Mouse (Mus musculus) stomach, postnatal 0 days (tissue): ENCODE measurements around the gene Efna5. TPM values are rescaled to one million over a fixed set of nuclear protein-coding genes. Genes with fewer than 3 reads are reported as not detected.

Experiments
- ATAC-seq: fragments of 200-750 bp; cut with Nextera tagmentation; 2 replicates; pipeline ENCODE4 v1.8.0; 2017; ENCODE audit not compliant: low FRiP score, low TSS enrichment
- DNase-seq: peaks from one replicate; pipeline ENCODE4 v3.0.0-alpha.2; 2016; ENCODE audit warnings: low spot score
- H3K27ac ChIP-seq: fragments of 300-500 bp; sonication (generic); replicated peaks from 2 replicates; pipeline ENCODE4 v1.5.1; 2014; ENCODE audit warnings: mild to moderate bottlenecking, control low read depth
- H3K27me3 ChIP-seq: fragments of 300-500 bp; sonication (generic); 2 replicates; pipeline ENCODE4 v1.6.1; 2014; ENCODE audit warnings: low read length; ENCODE audit not compliant: control insufficient read depth, insufficient read depth
- H3K36me3 ChIP-seq: fragments of 300-500 bp; sonication (generic); 2 replicates; pipeline ENCODE4 v1.6.1; 2014; ENCODE audit warnings: low read length, mixed read lengths; ENCODE audit not compliant: control insufficient read depth, insufficient read depth
- H3K4me1 ChIP-seq: fragments of 300-500 bp; sonication (generic); replicated peaks from 2 replicates; pipeline ENCODE4 v1.6.1; 2014; ENCODE audit warnings: antibody characterized with exemption; ENCODE audit not compliant: control insufficient read depth, insufficient read depth
- H3K4me2 ChIP-seq: fragments of 300-500 bp; sonication (generic); replicated peaks from 2 replicates; pipeline ENCODE4 v1.6.1; 2014; ENCODE audit warnings: low read depth, mild to moderate bottlenecking, control low read depth, moderate library complexity
- H3K4me3 ChIP-seq: fragments of 300-500 bp; sonication (generic); 2 replicates; pipeline ENCODE4 v1.5.1; 2014; ENCODE audit warnings: low read depth, low read length, control low read depth
- H3K9ac ChIP-seq: fragments of 300-500 bp; sonication (generic); 2 replicates; pipeline ENCODE4 v1.6.1; 2014; ENCODE audit warnings: mild to moderate bottlenecking, low read length, control low read depth, mixed read lengths
- H3K9me3 ChIP-seq: fragments of 300-500 bp; sonication (generic); 2 replicates; pipeline ENCODE4 v1.6.1; 2016; ENCODE audit warnings: low read length; ENCODE audit not compliant: control insufficient read depth
- CTCF ChIP-seq: IDR thresholded peaks from 2 replicates; pipeline ENCODE4 v1.5.1; 2016; ENCODE audit warnings: antibody characterized with exemption, low read depth, mild to moderate bottlenecking, moderate library complexity
- EP300 ChIP-seq: optimal IDR thresholded peaks from 2 replicates; pipeline ENCODE3; 2016; ENCODE audit warnings: antibody characterized with exemption
- WGBS: fragments of 180-500 bp; shearing (Covaris S2); extraction: QIAGEN DNeasy Blood & Tissue Kit; methylation state at CpG from one replicate; pipeline ENCODE4 v1.1.7; 2014; 5-methylcytosine and 5-hydroxymethylcytosine counted together
- polyA plus RNA-seq: library from polyadenylated mRNA; unstranded; fragments of >200 nt; fragmentation: Nextera tagmentation; extraction: Ambion mirVana; gene quantifications from 2 replicates; pipeline ENCODE4 v1.2.1, GENCODE M21; 2015

Gene Efna5
- polyA plus RNA-seq, 1 experiment from 2014 or later: 23.9 TPM

- H3K9ac ChIP-seq: no peak overlapping the region
- DNase-seq (no peak), ATAC-seq (no peak)
- H3K27me3 ChIP-seq: no peaks in the 10 kb centered on the region
- TF ChIP-seq CTCF (no peak), EP300 (no peak)
- 62% methylated on average over 5 of the region's 5 CpGs for WGBS
- no peak overlapping the region for H3K4me3 ChIP-seq
- no peak overlapping the region for H3K4me2 ChIP-seq
- no peaks in the 10 kb centered on the region for H3K4me1 ChIP-seq
- H3K27ac ChIP-seq: no peak overlapping the region
- no peaks in the 10 kb centered on the region for H3K9me3 ChIP-seq
- H3K36me3 ChIP-seq: no peaks in the 10 kb centered on the region
Measured at GRCm38 (mm10) chr17:62675811-62676255, 205.3 kb downstream of the Efna5 start.

DNA sequence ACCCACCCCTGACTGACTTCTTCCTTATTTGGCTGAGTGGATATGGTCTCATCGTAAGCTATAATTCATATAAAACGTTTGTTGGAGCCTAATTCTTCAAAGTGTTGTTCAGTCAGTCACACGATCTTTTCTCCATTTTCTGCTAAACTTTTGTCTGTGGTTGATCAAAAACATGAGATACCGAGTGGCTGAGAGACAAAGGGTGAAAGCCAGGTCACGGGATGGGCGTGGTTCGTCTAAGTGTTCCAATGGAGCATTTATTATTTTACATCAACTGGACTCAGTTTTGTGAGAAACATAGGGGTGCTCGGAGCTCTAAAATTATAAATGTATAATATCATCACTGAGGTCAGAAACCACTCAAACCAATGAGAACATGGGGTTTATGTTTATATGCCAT lies 209.0 kb downstream of the Efna5 start:
- WGBS: 42% methylated on average over 8 of the region's 8 CpGs
- Histone ChIP-seq H3K4me1 (no peaks in the 10 kb centered on the region), H3K27me3 (no peaks in the 10 kb centered on the region), H3K27ac (no peak overlapping the region), H3K4me2 (no peak overlapping the region), H3K4me3 (no peak overlapping the region), H3K9ac (no peak overlapping the region), H3K9me3 (no peaks in the 10 kb centered on the region), H3K36me3 (no peaks in the 10 kb centered on the region)
- ATAC-seq (no peak), DNase-seq (no peak)
- no peak for TF ChIP-seq CTCF

- ATAC-seq (no peak), DNase-seq (no peak)
- TF ChIP-seq CTCF: no peak
- TF ChIP-seq EP300: no peak
- H3K36me3 ChIP-seq: no peaks in the 10 kb centered on the region
- 85% methylated on average over 6 of the region's 6 CpGs for WGBS
- no peaks in the 10 kb centered on the region for H3K9me3 ChIP-seq
- no peaks in the 10 kb centered on the region for H3K4me1 ChIP-seq
- no peak overlapping the region for H3K4me2 ChIP-seq
- H3K27ac ChIP-seq: no peak overlapping the region
- H3K4me3 ChIP-seq: no peak overlapping the region
- no peaks in the 10 kb centered on the region for H3K27me3 ChIP-seq
- no peak overlapping the region for H3K9ac ChIP-seq
Measured at GRCm38 (mm10) chr17:62666761-62667160, 214.4 kb downstream of the Efna5 start.

- TF ChIP-seq EP300 (no peak), CTCF (no peak)
- 82% methylated on average over 7 of the region's 7 CpGs for WGBS
- no peaks in the 10 kb centered on the region for H3K36me3 ChIP-seq
Measured at GRCm38 (mm10) chr17:62665823-62666222, 215.3 kb downstream of the Efna5 start.

GRCm38 (mm10) chr17:62664709-62665108 lies 216.4 kb downstream of the Efna5 start:
- DNase-seq: no peak

More at GRCm38 (mm10) chr17:62665823-62666222, 215.3 kb downstream of the Efna5 start:
- Histone ChIP-seq H3K4me1 (no peaks in the 10 kb centered on the region), H3K4me3 (no peak overlapping the region), H3K9ac (no peak overlapping the region), H3K4me2 (no peak overlapping the region), H3K9me3 (no peaks in the 10 kb centered on the region), H3K27ac (no peak overlapping the region), H3K27me3 (no peaks in the 10 kb centered on the region)
- DNase-seq (no peak), ATAC-seq (no peak)

GRCm38 (mm10) chr17:62661801-62662200 lies 219.3 kb downstream of the Efna5 start:
- H3K9ac ChIP-seq: no peak overlapping the region
- H3K27me3 ChIP-seq: no peaks in the 10 kb centered on the region
- no peak overlapping the region for H3K4me3 ChIP-seq
- no peaks in the 10 kb centered on the region for H3K36me3 ChIP-seq
- no peak for ATAC-seq
- TF ChIP-seq EP300 (no peak), CTCF (no peak)
- no peak overlapping the region for H3K4me2 ChIP-seq
- H3K9me3 ChIP-seq: no peaks in the 10 kb centered on the region
- DNase-seq: no peak
- peaks cover 3% of the 10 kb centered on the region; the same call in 1 of the 2 replicates for H3K4me1 ChIP-seq
- WGBS: 58% methylated on average over 7 of the region's 7 CpGs
- no peak overlapping the region for H3K27ac ChIP-seq

More at GRCm38 (mm10) chr17:62664709-62665108, 216.4 kb downstream of the Efna5 start:
- no peaks in the 10 kb centered on the region for H3K36me3 ChIP-seq
- H3K27me3 ChIP-seq: no peaks in the 10 kb centered on the region
- H3K4me3 ChIP-seq: no peak overlapping the region
- no peak overlapping the region for H3K4me2 ChIP-seq
- no peak for ATAC-seq
- WGBS: 64% methylated on average over 2 of the region's 2 CpGs
- TF ChIP-seq EP300 (no peak), CTCF (no peak)
- H3K9ac ChIP-seq: no peak overlapping the region
- no peak overlapping the region for H3K27ac ChIP-seq
- H3K4me1 ChIP-seq: no peaks in the 10 kb centered on the region; the same call in 1 of the 2 replicates
- H3K9me3 ChIP-seq: no peaks in the 10 kb centered on the region
